Mouse (Mus musculus) skeletal muscle tissue, adult 2 months (tissue): ENCODE measurements at regions not wholly inside any gene's neighbourhood (a gene's known extent, or its start where the extent isn't known, plus 50 kb on each side); places are given as distances from the start of the nearest gene placed in this dataset.

Experiments used
- DNase-seq: peaks from one replicate; pipeline ENCODE4 v3.0.0-alpha.2; 2012; ENCODE audit warnings: low read depth, low spot score

- no peak for DNase-seq
Observed at GRCm38 (mm10) chr4:142303374-142304020, 64.3 kb upstream of the Kazn start.

DNA sequence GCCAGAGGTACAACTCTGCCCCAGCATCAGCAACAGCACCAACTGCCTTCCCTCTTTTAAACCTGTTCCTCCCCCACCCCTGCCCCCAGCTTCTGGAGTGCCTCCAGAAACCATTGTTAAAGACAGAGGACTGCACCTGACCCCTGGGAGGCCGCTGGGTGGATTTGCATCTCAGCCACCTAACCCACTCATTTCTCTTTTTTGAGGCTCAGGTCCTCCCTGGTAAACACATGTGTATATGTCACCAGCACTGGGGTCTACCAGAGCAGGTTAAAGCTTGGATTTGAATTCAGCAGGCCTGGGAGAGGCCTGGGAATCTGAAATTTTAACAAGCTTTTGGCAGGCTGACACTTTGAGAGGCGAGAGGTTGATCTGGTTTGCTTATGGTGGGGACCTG, 63.5 kb upstream of the Kazn start:
- DNase-seq, result no peak

- DNase-seq, result no peak
Observed at GRCm38 (mm10) chr4:142302041-142302723, 63.0 kb upstream of the Kazn start.

GRCm38 (mm10) chr4:142298770-142299337, 59.7 kb upstream of the Kazn start:
- no peak for DNase-seq

DNA sequence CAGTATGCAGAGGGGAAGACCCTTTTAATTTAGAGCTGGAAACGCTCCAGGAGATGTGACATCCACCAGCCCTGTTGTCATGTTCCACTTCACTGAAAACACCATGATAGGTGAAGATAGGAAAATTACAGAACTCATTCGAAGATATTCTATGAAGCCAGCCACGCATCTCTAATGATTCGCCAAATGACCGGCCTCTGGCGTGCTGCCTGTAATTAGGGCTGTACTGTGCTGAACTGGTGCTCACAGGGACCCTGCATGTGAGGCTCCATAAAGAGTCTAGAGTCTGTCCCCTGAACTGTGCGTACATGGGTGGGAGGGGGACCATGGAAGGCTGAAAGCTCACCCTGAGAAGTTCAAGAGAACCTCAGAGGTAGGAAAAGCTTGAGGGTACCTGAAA, 53.6 kb upstream of the Kazn start:
- no peak for DNase-seq

GRCm38 (mm10) chr4:142292334-142292733, 53.1 kb upstream of the Kazn start:
- no peak for DNase-seq

- DNase-seq, result no peak
Observed at GRCm38 (mm10) chr4:142291366-142291765, 52.2 kb upstream of the Kazn start.
